Mouse (Mus musculus): ENCODE measurements around the gene Sc5d. TPM values are rescaled to one million over a fixed set of nuclear protein-coding genes. Genes with fewer than 3 reads are reported as not detected.

The Sc5d gene
- polyA plus RNA-seq, 1 experiment from 2014 or later, result 79.8 TPM

- no peak overlapping the region for H3K27ac ChIP-seq (ENCODE audit: low read depth, low read length)
- no peak for TF ChIP-seq CTCF (IDR thresholded peaks at IDR 0.05; ENCODE audit: low read depth)
- H3K36me3 ChIP-seq (ENCODE audit: control insufficient read depth, insufficient read depth), result no peaks in the 10 kb centered on the region
- no peaks in the 10 kb centered on the region for H3K27me3 ChIP-seq (replicated peaks; ENCODE audit: control insufficient read depth, insufficient read depth, low read length)
- H3K4me2 ChIP-seq (replicated peaks; ENCODE audit: low read depth), result no peak overlapping the region
- no peaks in the 10 kb centered on the region for H3K4me1 ChIP-seq (replicated peaks; ENCODE audit: control insufficient read depth, insufficient read depth, low read length)
- H3K9me3 ChIP-seq (ENCODE audit: control insufficient read depth), result no peaks in the 10 kb centered on the region
- H3K4me3 ChIP-seq (ENCODE audit: low read depth, low read length), result no peak overlapping the region
- no peak overlapping the region for H3K9ac ChIP-seq (ENCODE audit: low read depth, low read length)
- 74% methylated on average over 12 of the region's 12 CpGs for WGBS
- no peak for ATAC-seq
Measured at GRCm38 (mm10) chr9:42229465-42230110, 34.5 kb downstream of the Sc5d start.

- no peak for ATAC-seq
- H3K4me2 ChIP-seq (replicated peaks; ENCODE audit: low read depth), result no peak overlapping the region
- no peak overlapping the region for H3K27ac ChIP-seq (ENCODE audit: low read depth, low read length)
- H3K9me3 ChIP-seq (ENCODE audit: control insufficient read depth), result no peaks in the 10 kb centered on the region
- no peaks in the 10 kb centered on the region for H3K27me3 ChIP-seq (replicated peaks; ENCODE audit: control insufficient read depth, insufficient read depth, low read length)
- no peaks in the 10 kb centered on the region for H3K4me1 ChIP-seq (replicated peaks; ENCODE audit: control insufficient read depth, insufficient read depth, low read length)
- 77% methylated on average over 1 of the region's 1 CpGs for WGBS
- TF ChIP-seq CTCF (IDR thresholded peaks at IDR 0.05; ENCODE audit: low read depth), result no peak
- H3K9ac ChIP-seq (ENCODE audit: low read depth, low read length), result no peak overlapping the region
- H3K4me3 ChIP-seq (ENCODE audit: low read depth, low read length), result no peak overlapping the region
- no peaks in the 10 kb centered on the region for H3K36me3 ChIP-seq (ENCODE audit: control insufficient read depth, insufficient read depth)
Measured at GRCm38 (mm10) chr9:42227804-42228203, 36.3 kb downstream of the Sc5d start.

- Histone ChIP-seq H3K27me3 (replicated peaks; ENCODE audit: control insufficient read depth, insufficient read depth, low read length) (no peaks in the 10 kb centered on the region), H3K9ac (ENCODE audit: low read depth, low read length) (no peak overlapping the region), H3K4me2 (replicated peaks; ENCODE audit: low read depth) (no peak overlapping the region), H3K4me1 (replicated peaks; ENCODE audit: control insufficient read depth, insufficient read depth, low read length) (peaks cover 7% of the 10 kb centered on the region; the same call in 1 of the 2 replicates), H3K9me3 (ENCODE audit: control insufficient read depth) (no peaks in the 10 kb centered on the region), H3K4me3 (ENCODE audit: low read depth, low read length) (no peak overlapping the region), H3K27ac (ENCODE audit: low read depth, low read length) (no peak overlapping the region), H3K36me3 (ENCODE audit: control insufficient read depth, insufficient read depth) (no peaks in the 10 kb centered on the region)
- ATAC-seq, result no peak
- WGBS, result 56% methylated on average over 12 of the region's 12 CpGs
- TF ChIP-seq CTCF (IDR thresholded peaks at IDR 0.05; ENCODE audit: low read depth), result no peak
Measured at GRCm38 (mm10) chr9:42219001-42219660, 44.9 kb downstream of the Sc5d start.

GRCm38 (mm10) chr9:42217685-42218084, 46.4 kb downstream of the Sc5d start:
- Histone ChIP-seq H3K36me3 (ENCODE audit: control insufficient read depth, insufficient read depth) (no peaks in the 10 kb centered on the region), H3K9me3 (ENCODE audit: control insufficient read depth) (no peaks in the 10 kb centered on the region), H3K27ac (ENCODE audit: low read depth, low read length) (no peak overlapping the region), H3K4me1 (replicated peaks; ENCODE audit: control insufficient read depth, insufficient read depth, low read length) (peaks cover 7% of the 10 kb centered on the region; the same call in 1 of the 2 replicates), H3K4me2 (replicated peaks; ENCODE audit: low read depth) (no peak overlapping the region), H3K9ac (ENCODE audit: low read depth, low read length) (no peak overlapping the region), H3K4me3 (ENCODE audit: low read depth, low read length) (no peak overlapping the region), H3K27me3 (replicated peaks; ENCODE audit: control insufficient read depth, insufficient read depth, low read length) (no peaks in the 10 kb centered on the region)
- WGBS, result 71% methylated on average over 10 of the region's 10 CpGs
- TF ChIP-seq CTCF (IDR thresholded peaks at IDR 0.05; ENCODE audit: low read depth), result no peak
- no peak for ATAC-seq

- Histone ChIP-seq H3K27ac (ENCODE audit: low read depth, low read length) (no peak overlapping the region), H3K4me3 (ENCODE audit: low read depth, low read length) (no peak overlapping the region), H3K9ac (ENCODE audit: low read depth, low read length) (no peak overlapping the region), H3K36me3 (ENCODE audit: control insufficient read depth, insufficient read depth) (no peaks in the 10 kb centered on the region), H3K4me2 (replicated peaks; ENCODE audit: low read depth) (no peak overlapping the region), H3K4me1 (replicated peaks; ENCODE audit: control insufficient read depth, insufficient read depth, low read length) (peaks cover 7% of the 10 kb centered on the region; the same call in 1 of the 2 replicates), H3K9me3 (ENCODE audit: control insufficient read depth) (no peaks in the 10 kb centered on the region), H3K27me3 (replicated peaks; ENCODE audit: control insufficient read depth, insufficient read depth, low read length) (no peaks in the 10 kb centered on the region)
- TF ChIP-seq CTCF (IDR thresholded peaks at IDR 0.05; ENCODE audit: low read depth), result no peak
- WGBS, result 61% methylated on average over 1 of the region's 1 CpGs
- no peak for ATAC-seq
Measured at GRCm38 (mm10) chr9:42214116-42214515, 49.9 kb downstream of the Sc5d start.

GRCm38 (mm10) chr9:42213142-42213541, 50.9 kb downstream of the Sc5d start:
- H3K4me2 ChIP-seq (replicated peaks; ENCODE audit: low read depth), result no peak overlapping the region
- no peak for TF ChIP-seq CTCF (IDR thresholded peaks at IDR 0.05; ENCODE audit: low read depth)
- no peak for ATAC-seq

More at GRCm38 (mm10) chr9:42213142-42213541, 50.9 kb downstream of the Sc5d start:
- Histone ChIP-seq H3K27ac (ENCODE audit: low read depth, low read length) (no peak overlapping the region), H3K4me3 (ENCODE audit: low read depth, low read length) (no peak overlapping the region), H3K9me3 (ENCODE audit: control insufficient read depth) (no peaks in the 10 kb centered on the region), H3K36me3 (ENCODE audit: control insufficient read depth, insufficient read depth) (no peaks in the 10 kb centered on the region), H3K27me3 (replicated peaks; ENCODE audit: control insufficient read depth, insufficient read depth, low read length) (no peaks in the 10 kb centered on the region), H3K4me1 (replicated peaks; ENCODE audit: control insufficient read depth, insufficient read depth, low read length) (peaks cover 2% of the 10 kb centered on the region; the same call in 1 of the 2 replicates), H3K9ac (ENCODE audit: low read depth, low read length) (no peak overlapping the region)
- WGBS, result 81% methylated on average over 1 of the region's 1 CpGs

All from intestine, postnatal 0 days (tissue).